Mouse (Mus musculus): ENCODE measurements around the gene Gm20708.

DNA sequence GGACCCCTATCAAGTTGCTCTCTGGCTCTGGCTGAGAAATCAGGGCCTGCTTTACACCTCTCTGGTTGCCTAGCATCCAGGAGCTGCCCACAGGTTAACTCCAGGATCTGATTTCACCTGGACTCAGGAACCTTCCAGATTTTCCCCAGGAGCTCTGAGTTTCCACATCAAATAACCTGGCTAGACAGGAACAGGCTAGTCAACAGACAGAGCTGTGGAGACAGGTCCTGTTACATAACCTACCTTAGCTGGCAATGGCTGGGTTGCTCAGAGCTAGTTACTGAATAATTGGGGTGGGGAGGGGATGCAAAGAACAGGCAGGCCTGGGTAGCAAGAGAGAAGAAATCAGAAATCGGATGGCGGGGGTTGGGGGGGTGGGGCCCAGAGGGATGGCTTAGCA, 35.5 kb downstream of the Gm20708 start:
- TF ChIP-seq CTCF (IDR thresholded peaks at IDR 0.05; ENCODE audit: control insufficient read depth, insufficient read depth, low read length), result no peak
- TF ChIP-seq POLR2A (IDR thresholded peaks at IDR 0.05; ENCODE audit: borderline replicate concordance, control insufficient read depth, low read depth, low read length), result no peak

Data from bone marrow, adult 2 months (tissue).